Mouse (Mus musculus) brain, embryonic 14.5 days (tissue): Measurements from ENCODE around the gene Nrde2. TPM values are rescaled to one million over a fixed set of nuclear protein-coding genes. Genes with fewer than 3 reads are reported as not detected.

ENCODE experiments used
- DNase-seq: peaks from one replicate; pipeline ENCODE4 v3.0.0-alpha.2; 2011; ENCODE audit warnings: low read depth
- CTCF ChIP-seq: fragments of 200-500 bp; IDR thresholded peaks from 2 replicates; pipeline ENCODE4 v1.5.1; 2012; ENCODE audit warnings: inconsistent platforms, mild to moderate bottlenecking, moderate library complexity, borderline replicate concordance; ENCODE audit not compliant: insufficient read depth, insufficient read length; ENCODE audit errors: extremely low read depth
- POLR2A ChIP-seq: fragments of 200-500 bp; IDR thresholded peaks from 2 replicates; pipeline ENCODE4 v1.6.1; 2012; ENCODE audit warnings: mild to moderate bottlenecking, inconsistent platforms, borderline replicate concordance; ENCODE audit not compliant: poor library complexity, insufficient read depth, insufficient read length, severe bottlenecking; ENCODE audit errors: extremely low read depth
- polyA plus RNA-seq: library from polyadenylated mRNA; depleted of rRNA; stranded (reverse); fragments of >200 nt; gene quantifications from 2 replicates; pipeline ENCODE4 v1.2.3, GENCODE M21; 2012

The Nrde2 gene
- polyA plus RNA-seq, 1 experiment: 16.3 TPM

- TF ChIP-seq POLR2A (no peak), CTCF (no peak)
- no peak for DNase-seq
Observed at GRCm38 (mm10) chr12:100115982-100116381, 43.5 kb downstream of the Nrde2 start.

- peak; percentile 97 for DNase-seq
- TF ChIP-seq CTCF: no peak
- no peak for TF ChIP-seq POLR2A
Observed at GRCm38 (mm10) chr12:100109986-100110696, 49.3 kb downstream of the Nrde2 start, which contains the start of gene Psmc1. Gene Psmc1 (plus strand): TSS chr12:100110154.

GRCm38 (mm10) chr12:100107436-100107835 is 52.0 kb downstream of the Nrde2 start:
- TF ChIP-seq CTCF (no peak), POLR2A (no peak)
- DNase-seq: no peak

- TF ChIP-seq POLR2A: no peak
- peak; percentile 81 for TF ChIP-seq CTCF
- peak; percentile 88 for DNase-seq
Observed at GRCm38 (mm10) chr12:100106275-100106895, 53.1 kb downstream of the Nrde2 start.

- no peak for TF ChIP-seq CTCF
- no peak for TF ChIP-seq POLR2A
- no peak for DNase-seq
Observed at GRCm38 (mm10) chr12:100104530-100104929, 54.9 kb downstream of the Nrde2 start.

GRCm38 (mm10) chr12:100101651-100102050 is 57.8 kb downstream of the Nrde2 start:
- TF ChIP-seq POLR2A: no peak

GRCm38 (mm10) chr12:100100707-100101030 is 58.8 kb downstream of the Nrde2 start:
- no peak for DNase-seq
- TF ChIP-seq POLR2A (no peak), CTCF (no peak)

More at GRCm38 (mm10) chr12:100101651-100102050, 57.8 kb downstream of the Nrde2 start:
- no peak for DNase-seq

GRCm38 (mm10) chr12:100099971-100100706 is 59.3 kb downstream of the Nrde2 start:
- TF ChIP-seq CTCF (no peak), POLR2A (no peak)
- DNase-seq: peak; percentile 60

- DNase-seq: no peak
- no peak for TF ChIP-seq CTCF
- TF ChIP-seq POLR2A: no peak
Observed at GRCm38 (mm10) chr12:100093046-100093445, 66.4 kb downstream of the Nrde2 start.

- no peak for DNase-seq
- TF ChIP-seq POLR2A (no peak), CTCF (no peak)
Observed at GRCm38 (mm10) chr12:100090750-100091149, 68.7 kb downstream of the Nrde2 start.

GRCm38 (mm10) chr12:100089265-100089664 is 70.2 kb downstream of the Nrde2 start:
- DNase-seq: no peak
- TF ChIP-seq CTCF: no peak
- TF ChIP-seq POLR2A: no peak
